Mouse (Mus musculus) CH12.LX (cell line): ENCODE data around the gene Ergic1. TPM values are rescaled to one million over a fixed set of nuclear protein-coding genes. Genes with fewer than 3 reads are reported as not detected.
A peak's percentile ranks its signal among the peaks of the same experiment; 100 is the strongest.

Experiments
- DNase-seq: peaks from one replicate; pipeline ENCODE4 v3.0.0-alpha.2; 2013; ENCODE audit errors: extremely low read depth
- H3K27ac ChIP-seq: 2 replicates; pipeline ENCODE4 v1.5.1; 2012; ENCODE audit warnings: low read depth, mild to moderate bottlenecking, control low read depth, moderate library complexity; ENCODE audit not compliant: insufficient read depth
- H3K27me3 ChIP-seq: replicated peaks from 2 replicates; pipeline ENCODE3; 2012; ENCODE audit warnings: inconsistent platforms
- H3K36me3 ChIP-seq, 2 experiments: replicated peaks in 1 of 2; 2 replicates each; pipeline versions ENCODE3 to v1.6.1; 2012; ENCODE audit warnings: inconsistent platforms in 1 of 2, low read length in 1 of 2, mild to moderate bottlenecking in 1 of 2, mixed read lengths in 1 of 2, moderate library complexity in 1 of 2; ENCODE audit not compliant: control insufficient read depth in 1 of 2, insufficient read depth in 1 of 2
- H3K4me1 ChIP-seq, 2 experiments: 2 replicates each; pipeline ENCODE4 v1.6.1; 2012; ENCODE audit warnings: inconsistent platforms in 1 of 2, moderate library complexity in 1 of 2; ENCODE audit not compliant: insufficient read depth in 2 of 2, control insufficient read depth in 1 of 2
- H3K4me2 ChIP-seq: 2 replicates; pipeline ENCODE4 v1.6.1; 2012; ENCODE audit warnings: low read depth, mild to moderate bottlenecking, control low read depth; ENCODE audit not compliant: poor library complexity, insufficient read depth, severe bottlenecking
- H3K4me3 ChIP-seq, 3 experiments: fragments of 150-350 bp in 1 of 3; sonication (generic) in 1 of 3; replicated peaks in 1 of 3; 2 replicates each; pipeline versions ENCODE3 to v1.5.1; 2011 to 2012; ENCODE audit warnings: low read depth in 2 of 3, low read length in 2 of 3, mild to moderate bottlenecking in 2 of 3, moderate library complexity in 2 of 3, control low read depth in 1 of 3, improper control_type of control experiment in 1 of 3, inconsistent platforms in 1 of 3, mixed read lengths in 1 of 3; ENCODE audit not compliant: poor library complexity in 1 of 3
- H3K79me2 ChIP-seq: replicated peaks from 2 replicates; pipeline ENCODE4 v1.6.1; 2012; ENCODE audit warnings: mild to moderate bottlenecking, moderate library complexity; ENCODE audit not compliant: control insufficient read depth, poor library complexity, insufficient read depth, severe bottlenecking; ENCODE audit errors: extremely low read depth
- H3K9ac ChIP-seq: 2 replicates; pipeline ENCODE4 v1.6.1; 2012; ENCODE audit warnings: low read depth, mild to moderate bottlenecking, control low read depth, moderate library complexity; ENCODE audit not compliant: insufficient read depth
- H3K9me3 ChIP-seq: replicated peaks from 2 replicates; pipeline ENCODE3; 2012; ENCODE audit warnings: low read length, inconsistent platforms, mixed read lengths
- CHD1 ChIP-seq: IDR thresholded peaks from 2 replicates; pipeline ENCODE4 v1.6.1; 2012; ENCODE audit warnings: low read depth, low read length, improper control_type of control experiment, inconsistent platforms
- CHD2 ChIP-seq: IDR thresholded peaks from 2 replicates; pipeline ENCODE4 v1.6.1; 2011; ENCODE audit warnings: low read length, improper control_type of control experiment
- CTCF ChIP-seq, 2 experiments: IDR thresholded peaks in 1 of 2; conservative IDR thresholded peaks in 1 of 2; 2 replicates each; pipeline ENCODE4 v1.5.1; 2011 to 2012; ENCODE audit warnings: low read depth in 2 of 2, low read length in 2 of 2, improper control_type of control experiment in 1 of 2, inconsistent platforms in 1 of 2, mild to moderate bottlenecking in 1 of 2, moderate library complexity in 1 of 2
- ETS1 ChIP-seq: conservative IDR thresholded peaks from 2 replicates; pipeline ENCODE4 v1.6.1; 2012; ENCODE audit warnings: low read depth, mild to moderate bottlenecking, inconsistent platforms, low read length, improper control_type of control experiment, moderate library complexity
- GABPA ChIP-seq: IDR thresholded peaks from 2 replicates; pipeline ENCODE4 v1.6.1; 2012; ENCODE audit warnings: low read depth, low read length, improper control_type of control experiment, inconsistent platforms; ENCODE audit not compliant: insufficient replicate concordance
- HCFC1 ChIP-seq: IDR thresholded peaks from 2 replicates; pipeline ENCODE4 v1.6.1; 2012; ENCODE audit warnings: low read depth, mild to moderate bottlenecking, inconsistent platforms, low read length, improper control_type of control experiment
- IRF4 ChIP-seq: IDR thresholded peaks from 2 replicates; pipeline ENCODE4 v1.6.1; 2014; ENCODE audit warnings: low read depth, mild to moderate bottlenecking, inconsistent platforms, low read length, improper control_type of control experiment
- JUND ChIP-seq: conservative IDR thresholded peaks from 2 replicates; pipeline ENCODE4 v1.6.1; 2011; ENCODE audit warnings: low read depth, low read length, improper control_type of control experiment
- MAX ChIP-seq: IDR thresholded peaks from 2 replicates; pipeline ENCODE4 v1.6.1; 2011; ENCODE audit warnings: low read length, improper control_type of control experiment
- MEF2A ChIP-seq: IDR thresholded peaks from 2 replicates; pipeline ENCODE4 v1.6.1; 2014; ENCODE audit warnings: low read depth, mild to moderate bottlenecking, inconsistent platforms, low read length, improper control_type of control experiment, borderline replicate concordance
- MYC ChIP-seq: IDR thresholded peaks from 2 replicates; pipeline ENCODE4 v1.6.1; 2011; ENCODE audit warnings: low read depth, mild to moderate bottlenecking, improper control_type of control experiment, low read length
- NELFE ChIP-seq: IDR thresholded peaks from 2 replicates; pipeline ENCODE4 v1.6.1; 2011; ENCODE audit warnings: low read depth, low read length, improper control_type of control experiment
- NRF1 ChIP-seq: IDR thresholded peaks from 2 replicates; pipeline ENCODE4 v1.6.1; 2014; ENCODE audit warnings: low read depth, mild to moderate bottlenecking, inconsistent platforms, low read length, improper control_type of control experiment, moderate library complexity
- RAD21 ChIP-seq: IDR thresholded peaks from 2 replicates; pipeline ENCODE4 v1.6.1; 2011; ENCODE audit warnings: low read depth, mild to moderate bottlenecking, low read length, improper control_type of control experiment, moderate library complexity
- SMC3 ChIP-seq: IDR thresholded peaks from 2 replicates; pipeline ENCODE4 v1.6.1; 2011; ENCODE audit warnings: low read depth, low read length, improper control_type of control experiment
- TCF12 ChIP-seq: IDR thresholded peaks from 2 replicates; pipeline ENCODE4 v1.6.1; 2014; ENCODE audit warnings: low read depth, mild to moderate bottlenecking, inconsistent platforms, low read length, improper control_type of control experiment
- UBTF ChIP-seq: IDR thresholded peaks from 2 replicates; pipeline ENCODE4 v1.6.1; 2012; ENCODE audit warnings: low read depth, mild to moderate bottlenecking, inconsistent platforms, low read length, improper control_type of control experiment, moderate library complexity
- ZC3H11A ChIP-seq: IDR thresholded peaks from 2 replicates; pipeline ENCODE4 v1.6.1; 2012; ENCODE audit warnings: low read depth, mild to moderate bottlenecking, inconsistent platforms, low read length, improper control_type of control experiment
- dilution Hi-C: fragments of 300-500 bp; cut with MboI; formaldehyde crosslinking; loops from 2 replicates; pipeline ENCODE4 v1.14.3; 2020; ENCODE audit warnings: low sequenced_read_pairs; ENCODE audit not compliant: extremely low pct_unique_long_range_greater_than_20kb, extremely low pct_ligation_motif_present
- in situ Hi-C: fragments of 300-500 bp; cut with MboI; formaldehyde crosslinking; loops from 3 replicates; pipeline ENCODE4 v1.14.3; 2019; ENCODE audit warnings: low sequenced_read_pairs, low pct_ligation_motif_present, low pct_unique_long_range_greater_than_20kb, mixed read lengths
- polyA plus RNA-seq: library from polyadenylated mRNA; unstranded; fragments of >175 nt; gene quantifications from 2 replicates; pipeline ENCODE4 v1.2.1, GENCODE M21; 2012; ENCODE audit warnings: low read depth; ENCODE audit not compliant: insufficient read length
- total RNA-seq, 2 experiments: library from RNA; depleted of rRNA; stranded (reverse); fragments of 300-350 nt in 1 of 2; fragments of >200 nt in 1 of 2; gene quantifications; 2 replicates each; pipeline ENCODE4 v1.2.3; 2012 to 2014

Ergic1 gene
- total and polyA plus RNA-seq, 3 experiments: 93.5 to 142 (median 131) TPM

- dilution Hi-C loops: no loop called here
- TF ChIP-seq UBTF (no peak), CHD1 (no peak)
- TF ChIP-seq, all 38 proteins: peak for 0
- Histone ChIP-seq H3K27me3 (no peaks in the 10 kb centered on the region), H3K36me3 (peaks cover 66 to 94% of the 10 kb centered on the region in 2 experiments), H3K4me1 (no peaks in the 10 kb centered on the region), H3K27ac (no peak overlapping the region), H3K4me2 (no peak overlapping the region), H3K4me3 (no peak overlapping the region), H3K9ac (no peak overlapping the region), H3K9me3 (no peaks in the 10 kb centered on the region), H3K79me2 (no peaks in the 10 kb centered on the region)
- in situ Hi-C loops: loop anchor here (25.0 kb wide), 1 partner anchor 360 kb away; no protein-coding TSS in a partner anchor
- no peak for DNase-seq
Measured at GRCm38 (mm10) chr17:26647283-26647682, 86.0 kb downstream of the Ergic1 start.

- peaks cover 60 to 93% of the 10 kb centered on the region in 2 experiments for H3K36me3 ChIP-seq
- TF ChIP-seq CTCF (conservative IDR thresholded peaks at IDR 0.05 in 1 of 2, IDR thresholded peaks at IDR 0.05 in 1 of 2; ENCODE audit: low read depth in 2 of 2, low read length in 2 of 2) (peak in 1 of 2 experiments; percentile 61; a peak in 2 of 4 replicates), IRF4 (no peak), MYC (no peak), ETS1 (no peak), SMC3 (peak; percentile 55), RAD21 (peak; percentile 49), CHD2 (no peak)
- in situ Hi-C loops (loop anchor here (25.0 kb wide), 1 partner anchor 362 kb away; no protein-coding TSS in a partner anchor), dilution Hi-C loops (no loop called here)
- H3K9ac ChIP-seq: no peak overlapping the region
- no peak overlapping the region for H3K27ac ChIP-seq
- no peaks in the 10 kb centered on the region for H3K79me2 ChIP-seq
- H3K4me2 ChIP-seq: no peak overlapping the region
- H3K9me3 ChIP-seq: no peaks in the 10 kb centered on the region
- peak; percentile 29 for DNase-seq
- no peaks in the 10 kb centered on the region for H3K27me3 ChIP-seq
- no peaks in the 10 kb centered on the region for H3K4me1 ChIP-seq
- H3K4me3 ChIP-seq: no peak overlapping the region
Measured at GRCm38 (mm10) chr17:26649565-26649964, 88.3 kb downstream of the Ergic1 start.

GRCm38 (mm10) chr17:26650451-26651363 lies 89.4 kb downstream of the Ergic1 start:
- dilution Hi-C loops (no loop called here), in situ Hi-C loops (loop anchor here (10.0 kb wide), 1 partner anchor 234 kb away; no protein-coding TSS in a partner anchor)
- no peaks in the 10 kb centered on the region for H3K9me3 ChIP-seq
- DNase-seq: peak; percentile 17
- no peak overlapping the region for H3K9ac ChIP-seq
- no peak overlapping the region for H3K4me2 ChIP-seq
- H3K27ac ChIP-seq: no peak overlapping the region
- no peak overlapping the region for H3K4me3 ChIP-seq
- H3K36me3 ChIP-seq: peaks cover 61 to 93% of the 10 kb centered on the region in 2 experiments
- no peak for TF ChIP-seq MEF2A
- no peak; the same call in none of the 2 replicates for TF ChIP-seq RAD21
- peak; percentile 47; the same call in 1 of the 2 replicates for TF ChIP-seq ETS1
- no peak for TF ChIP-seq MAX
- no peak for TF ChIP-seq ZC3H11A
- TF ChIP-seq HCFC1: no peak
- no peak for TF ChIP-seq TCF12
- no peak for TF ChIP-seq JUND
- no peak for TF ChIP-seq NRF1
- peak in 1 of 2 experiments; percentile 24; a peak in 1 of 4 replicates for TF ChIP-seq CTCF (conservative IDR thresholded peaks at IDR 0.05 in 1 of 2, IDR thresholded peaks at IDR 0.05 in 1 of 2; ENCODE audit: low read depth in 2 of 2, low read length in 2 of 2)
- TF ChIP-seq NELFE: no peak
- no peak for TF ChIP-seq GABPA
- H3K27me3 ChIP-seq: no peaks in the 10 kb centered on the region
- no peaks in the 10 kb centered on the region for H3K79me2 ChIP-seq
- H3K4me1 ChIP-seq: no peaks in the 10 kb centered on the region
